Mouse (Mus musculus) stomach, embryonic 15.5 days (tissue): ENCODE results near the gene Jagn1. TPM values are rescaled to one million over a fixed set of nuclear protein-coding genes. Genes with fewer than 3 reads are reported as not detected.
A peak's percentile ranks its signal among the peaks of the same experiment; 100 is the strongest.

Experiments used
- ATAC-seq: fragments of 200-750 bp; cut with Nextera tagmentation; 2 replicates; pipeline ENCODE4 v1.8.0; 2017; ENCODE audit warnings: low read depth, moderate number of reproducible peaks, moderate TSS enrichment; ENCODE audit not compliant: insufficient read depth, low FRiP score
- H3K27ac ChIP-seq: fragments of 300-500 bp; sonication (generic); 2 replicates; pipeline ENCODE4 v1.5.1; 2015; ENCODE audit warnings: mild to moderate bottlenecking, inconsistent platforms
- H3K27me3 ChIP-seq: fragments of 300-500 bp; sonication (generic); replicated peaks from 2 replicates; pipeline ENCODE4 v1.6.1; 2015; ENCODE audit warnings: inconsistent platforms
- H3K36me3 ChIP-seq: fragments of 300-500 bp; sonication (generic); 2 replicates; pipeline ENCODE4 v1.6.1; 2015; ENCODE audit warnings: inconsistent platforms
- H3K4me1 ChIP-seq: fragments of 300-500 bp; sonication (generic); 2 replicates; pipeline ENCODE4 v1.6.1; 2015; ENCODE audit warnings: inconsistent platforms
- H3K4me2 ChIP-seq: fragments of 300-500 bp; sonication (generic); 2 replicates; pipeline ENCODE4 v1.6.1; 2015; ENCODE audit warnings: mild to moderate bottlenecking, inconsistent platforms
- H3K4me3 ChIP-seq: fragments of 300-500 bp; sonication (generic); replicated peaks from 2 replicates; pipeline ENCODE4 v1.5.1; 2015; ENCODE audit warnings: inconsistent platforms
- H3K9ac ChIP-seq: fragments of 300-500 bp; sonication (generic); 2 replicates; pipeline ENCODE4 v1.6.1; 2015; ENCODE audit warnings: inconsistent platforms
- H3K9me3 ChIP-seq: fragments of 300-500 bp; sonication (generic); 2 replicates; pipeline ENCODE4 v1.6.1; 2016; ENCODE audit warnings: inconsistent platforms
- WGBS: fragments of 180-500 bp; shearing (Covaris S2); methylation state at CpG from one replicate; pipeline ENCODE4 v1.1.7; 2015; 5-methylcytosine and 5-hydroxymethylcytosine counted together
- polyA plus RNA-seq: library from polyadenylated mRNA; unstranded; fragments of >200 nt; fragmentation: Nextera tagmentation; extraction: Ambion mirVana; gene quantifications from 2 replicates; pipeline ENCODE4 v1.2.1, GENCODE M21; 2015

The Jagn1 gene
- polyA plus RNA-seq, 1 experiment from 2014 or later, result 84.2 TPM

- Histone ChIP-seq H3K4me2 (no peak within 1 kb of the TSS), H3K9ac (no peak within 1 kb of the TSS), H3K4me1 (no peaks in the 10 kb centered on the region), H3K27ac (no peak within 1 kb of the TSS), H3K27me3 (no peaks in the 10 kb centered on the region), H3K4me3 (no peak within 1 kb of the TSS), H3K36me3 (no peaks in the 10 kb centered on the region), H3K9me3 (no peaks in the 10 kb centered on the region)
- ATAC-seq, result no peak
- 80% methylated on average over 9 of the region's 9 CpGs for WGBS
These were observed 6.6 kb upstream of the Jagn1 start, which contains the start of gene Cidec for GRCm38 (mm10) chr6:113435664-113436205. Gene Cidec, minus strand, starts transcription at chr6:113435760.

GRCm38 (mm10) chr6:113437135-113437534, 5.2 kb upstream of the Jagn1 start:
- no peaks in the 10 kb centered on the region for H3K4me1 ChIP-seq
- no peak for ATAC-seq
- no peak overlapping the region for H3K4me3 ChIP-seq
- H3K36me3 ChIP-seq, result no peaks in the 10 kb centered on the region
- H3K27ac ChIP-seq, result no peak overlapping the region
- no peak overlapping the region for H3K4me2 ChIP-seq
- no peaks in the 10 kb centered on the region for H3K27me3 ChIP-seq
- no peak overlapping the region for H3K9ac ChIP-seq
- WGBS, result 69% methylated on average over 12 of the region's 12 CpGs
- no peaks in the 10 kb centered on the region for H3K9me3 ChIP-seq

GRCm38 (mm10) chr6:113438721-113439430, 3.5 kb upstream of the Jagn1 start:
- H3K27ac ChIP-seq, result no peak overlapping the region
- no peaks in the 10 kb centered on the region for H3K9me3 ChIP-seq
- H3K36me3 ChIP-seq, result no peaks in the 10 kb centered on the region
- H3K4me2 ChIP-seq, result no peak overlapping the region
- 47% methylated on average over 12 of the region's 12 CpGs for WGBS
- H3K27me3 ChIP-seq, result no peaks in the 10 kb centered on the region
- H3K4me1 ChIP-seq, result no peaks in the 10 kb centered on the region
- no peak overlapping the region for H3K9ac ChIP-seq
- H3K4me3 ChIP-seq, result no peak overlapping the region
- ATAC-seq, result no peak

GRCm38 (mm10) chr6:113440686-113441085, 1.7 kb upstream of the Jagn1 start:
- Histone ChIP-seq H3K4me3 (no peak overlapping the region), H3K27me3 (no peaks in the 10 kb centered on the region), H3K27ac (no peak overlapping the region), H3K9ac (no peak overlapping the region), H3K36me3 (no peaks in the 10 kb centered on the region), H3K4me1 (no peaks in the 10 kb centered on the region), H3K4me2 (no peak overlapping the region), H3K9me3 (no peaks in the 10 kb centered on the region)
- ATAC-seq, result no peak
- 84% methylated on average over 3 of the region's 3 CpGs for WGBS

- 52% methylated on average over 7 of the region's 7 CpGs for WGBS
- ATAC-seq, result no peak
- H3K27me3 ChIP-seq, result no peaks in the 10 kb centered on the region
- no peaks in the 10 kb centered on the region for H3K9me3 ChIP-seq
- H3K4me2 ChIP-seq, result no peak overlapping the region
- H3K27ac ChIP-seq, result no peak overlapping the region
- H3K9ac ChIP-seq, result no peak overlapping the region
- H3K36me3 ChIP-seq, result 0 out of 2 replicates have a peak, but pooled peaks cover under 1% of the 10 kb centered on the region
- no peaks in the 10 kb centered on the region for H3K4me1 ChIP-seq
- H3K4me3 ChIP-seq, result no peak overlapping the region
These were observed 1.2 kb upstream of the Jagn1 start for GRCm38 (mm10) chr6:113441147-113441680.

GRCm38 (mm10) chr6:113442087-113442441, 305 bp upstream of the Jagn1 start:
- H3K4me3 ChIP-seq, result peak overlapping the region; percentile 99
- H3K9ac ChIP-seq, result 0 out of 2 replicates have a peak overlapping the region, but pooled peaks have one; percentile 26
- no peaks in the 10 kb centered on the region for H3K9me3 ChIP-seq
- H3K4me2 ChIP-seq, result peak overlapping the region; percentile 79
- no peak for ATAC-seq
- H3K4me1 ChIP-seq, result no peaks in the 10 kb centered on the region
- peak overlapping the region; percentile 33; the same call in 1 of the 2 replicates for H3K27ac ChIP-seq
- no peaks in the 10 kb centered on the region for H3K27me3 ChIP-seq
- H3K36me3 ChIP-seq, result peaks cover 9% of the 10 kb centered on the region
- 38% methylated on average over 9 of the region's 9 CpGs for WGBS

GRCm38 (mm10) chr6:113443091-113443490, 722 bp downstream of the Jagn1 start:
- Histone ChIP-seq H3K27me3 (no peaks in the 10 kb centered on the region), H3K9ac (peak overlapping the region; percentile 88), H3K36me3 (peaks cover 19% of the 10 kb centered on the region), H3K9me3 (no peaks in the 10 kb centered on the region), H3K4me3 (peak overlapping the region; percentile 99), H3K4me1 (no peaks in the 10 kb centered on the region), H3K4me2 (peak overlapping the region; percentile 79), H3K27ac (peak overlapping the region; percentile 79; the same call in 1 of the 2 replicates)
- 41% methylated on average over 12 of the region's 12 CpGs for WGBS
- no peak for ATAC-seq

- H3K27ac ChIP-seq, result peak overlapping the region; percentile 54; the same call in 1 of the 2 replicates
- H3K9ac ChIP-seq, result no peak overlapping the region
- no peaks in the 10 kb centered on the region for H3K9me3 ChIP-seq
- 66% methylated on average over 8 of the region's 8 CpGs for WGBS
- H3K36me3 ChIP-seq, result peaks cover 28% of the 10 kb centered on the region
- H3K4me1 ChIP-seq, result no peaks in the 10 kb centered on the region
- H3K4me3 ChIP-seq, result no peak overlapping the region
- H3K27me3 ChIP-seq, result no peaks in the 10 kb centered on the region
- H3K4me2 ChIP-seq, result no peak overlapping the region
- no peak for ATAC-seq
These were observed 2.0 kb downstream of the Jagn1 start for GRCm38 (mm10) chr6:113444207-113444965.

- H3K27me3 ChIP-seq, result no peaks in the 10 kb centered on the region
- H3K9ac ChIP-seq, result no peak overlapping the region
- peaks cover 3% of the 10 kb centered on the region; the same call in 1 of the 2 replicates for H3K4me1 ChIP-seq
- H3K36me3 ChIP-seq, result peaks cover 28% of the 10 kb centered on the region
- H3K9me3 ChIP-seq, result no peaks in the 10 kb centered on the region
- no peak overlapping the region for H3K4me3 ChIP-seq
- no peak for ATAC-seq
- no peak overlapping the region for H3K27ac ChIP-seq
- H3K4me2 ChIP-seq, result no peak overlapping the region
- WGBS, result 94% methylated on average over 4 of the region's 4 CpGs
These were observed 5.3 kb downstream of the Jagn1 start for GRCm38 (mm10) chr6:113447639-113448038.

- H3K4me1 ChIP-seq, result peaks cover 3% of the 10 kb centered on the region; the same call in 1 of the 2 replicates
- no peak overlapping the region for H3K9ac ChIP-seq
- no peaks in the 10 kb centered on the region for H3K9me3 ChIP-seq
- no peak overlapping the region for H3K4me3 ChIP-seq
- H3K27ac ChIP-seq, result no peak overlapping the region
- no peak overlapping the region for H3K4me2 ChIP-seq
- ATAC-seq, result no peak
- WGBS, result 70% methylated on average over 2 of the region's 2 CpGs
- peaks cover 21% of the 10 kb centered on the region for H3K36me3 ChIP-seq
- H3K27me3 ChIP-seq, result no peaks in the 10 kb centered on the region
These were observed 9.5 kb downstream of the Jagn1 start for GRCm38 (mm10) chr6:113451839-113452238.

GRCm38 (mm10) chr6:113455007-113455406, 12.6 kb downstream of the Jagn1 start:
- Histone ChIP-seq H3K9me3 (no peaks in the 10 kb centered on the region), H3K27ac (no peak overlapping the region), H3K27me3 (no peaks in the 10 kb centered on the region), H3K4me2 (no peak overlapping the region), H3K36me3 (no peaks in the 10 kb centered on the region), H3K9ac (no peak overlapping the region), H3K4me3 (no peak overlapping the region), H3K4me1 (peaks cover 9% of the 10 kb centered on the region; the same call in 1 of the 2 replicates)
- ATAC-seq, result no peak
- 58% methylated on average over 5 of the region's 5 CpGs for WGBS
